Mouse (Mus musculus): ENCODE data around the gene Dus1l. TPM values are rescaled to one million over a fixed set of nuclear protein-coding genes. Genes with fewer than 3 reads are reported as not detected.
A peak's percentile ranks its signal among the peaks of the same experiment; 100 is the strongest.
"Not testable (repeated sequence)": the region's sequence is repeated elsewhere in the genome, so short reads cannot be mapped to it uniquely, and the experiment has no call there.

Dus1l gene
- total RNA-seq, 4 experiments from 2014 or later, result 29.0 to 36.8 (median 35.0) TPM

- no peak for DNase-seq (ENCODE audit: low spot score in 2 of 2)
Observed at GRCm38 (mm10) chr11:120779876-120780275, 16.3 kb downstream of the Dus1l start.

- no peak for DNase-seq (ENCODE audit: low spot score in 2 of 2)
Observed at GRCm38 (mm10) chr11:120777123-120777522, 19.1 kb downstream of the Dus1l start.

- DNase-seq (ENCODE audit: low spot score in 2 of 2), result peak; percentile 89 to 90
Observed at GRCm38 (mm10) chr11:120775774-120776469, 20.3 kb downstream of the Dus1l start.

GRCm38 (mm10) chr11:120773463-120774190 is 22.6 kb downstream of the Dus1l start:
- DNase-seq (ENCODE audit: low spot score in 2 of 2), result no peak

GRCm38 (mm10) chr11:120772749-120773148 is 23.5 kb downstream of the Dus1l start:
- no peak for DNase-seq (ENCODE audit: low spot score in 2 of 2)

GRCm38 (mm10) chr11:120768206-120768605 is 28.0 kb downstream of the Dus1l start:
- DNase-seq (ENCODE audit: low spot score in 2 of 2), result no peak

- DNase-seq (ENCODE audit: low spot score in 2 of 2), result not testable (repeated sequence)
Observed at GRCm38 (mm10) chr11:120767023-120767422, 29.2 kb downstream of the Dus1l start.

- DNase-seq (ENCODE audit: low spot score in 2 of 2), result not testable (repeated sequence)
Observed at GRCm38 (mm10) chr11:120763121-120763999, 32.8 kb downstream of the Dus1l start.

GRCm38 (mm10) chr11:120762672-120763041 is 33.5 kb downstream of the Dus1l start, which contains the start of gene Hmga1b:
Gene Hmga1b, plus strand, starts transcription at chr11:120762794.
- not testable (repeated sequence) for DNase-seq (ENCODE audit: low spot score in 2 of 2)

GRCm38 (mm10) chr11:120761811-120762671 is 34.2 kb downstream of the Dus1l start:
- no peak for DNase-seq (ENCODE audit: low spot score in 2 of 2)

- no peak for DNase-seq (ENCODE audit: low spot score in 2 of 2)
Observed at GRCm38 (mm10) chr11:120760236-120760635, 36.0 kb downstream of the Dus1l start.

- no peak for DNase-seq (ENCODE audit: low spot score in 2 of 2)
Observed at GRCm38 (mm10) chr11:120751606-120752005, 44.6 kb downstream of the Dus1l start.

GRCm38 (mm10) chr11:120749430-120749829 is 46.8 kb downstream of the Dus1l start:
- DNase-seq (ENCODE audit: low spot score in 2 of 2), result no peak

- no peak for DNase-seq (ENCODE audit: low spot score in 2 of 2)
Observed at GRCm38 (mm10) chr11:120747974-120748373, 48.2 kb downstream of the Dus1l start.

GRCm38 (mm10) chr11:120744121-120744701 is 52.0 kb downstream of the Dus1l start:
- DNase-seq (ENCODE audit: low spot score in 2 of 2), result no peak

GRCm38 (mm10) chr11:120740981-120741380 is 55.2 kb downstream of the Dus1l start:
- no peak for DNase-seq (ENCODE audit: low spot score in 2 of 2)

Measured in gastrocnemius, adult 8-10 months (tissue).